Mouse (Mus musculus): ENCODE data around the gene Fbxl20.
A peak's percentile ranks its signal among the peaks of the same experiment; 100 is the strongest.
"Not testable (repeated sequence)": the region's sequence is repeated elsewhere in the genome, so short reads cannot be mapped to it uniquely, and the experiment has no call there.

The Fbxl20 gene

DNA sequence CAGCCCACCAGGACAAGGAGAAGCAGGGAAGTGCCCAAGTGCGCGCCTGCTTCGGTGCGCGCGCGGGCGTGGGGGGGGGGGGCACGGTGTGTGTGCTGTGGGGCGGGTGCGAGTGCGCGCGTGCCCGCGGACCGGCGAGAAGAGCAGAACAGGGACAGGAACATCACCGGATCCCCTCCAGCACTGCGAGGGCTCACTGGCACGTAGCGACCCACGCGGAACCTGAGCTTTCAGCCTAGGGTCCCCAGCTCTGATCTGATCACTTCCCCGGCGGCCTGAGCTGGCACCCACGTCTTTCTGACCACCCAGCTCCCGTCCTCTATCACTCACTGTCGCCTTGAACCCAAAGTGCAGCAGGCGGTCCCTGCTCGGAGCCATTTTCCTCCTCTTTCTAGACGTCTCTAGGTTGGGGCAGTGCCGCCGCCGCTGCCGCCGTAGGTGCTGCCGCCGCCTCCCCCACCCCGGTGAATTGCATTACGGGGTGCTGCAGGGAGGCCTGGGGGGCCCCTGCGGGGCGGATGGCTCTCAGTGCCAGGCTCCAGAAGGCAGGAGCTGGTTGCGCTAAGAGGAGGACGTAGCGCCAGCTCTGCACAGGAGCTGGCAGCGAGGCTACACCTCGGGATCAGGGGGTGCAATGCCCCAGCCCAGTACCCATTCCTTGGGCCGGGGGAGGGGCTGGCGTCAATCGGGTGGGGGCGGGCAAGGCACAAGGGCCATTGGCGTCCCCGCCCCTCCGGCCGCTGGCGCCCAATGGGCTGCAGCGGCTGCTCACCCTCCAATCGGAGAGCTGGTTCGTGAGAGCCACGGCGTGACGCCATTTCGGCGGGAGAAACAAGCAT lies at the start of gene Fbxl20:
Fbxl20 (minus strand) TSS at position 618 of the 839 bp plus-strand sequence.
- peak; percentile 79 to 94 for DNase-seq (ENCODE audit: low spot score in 2 of 2)

DNA sequence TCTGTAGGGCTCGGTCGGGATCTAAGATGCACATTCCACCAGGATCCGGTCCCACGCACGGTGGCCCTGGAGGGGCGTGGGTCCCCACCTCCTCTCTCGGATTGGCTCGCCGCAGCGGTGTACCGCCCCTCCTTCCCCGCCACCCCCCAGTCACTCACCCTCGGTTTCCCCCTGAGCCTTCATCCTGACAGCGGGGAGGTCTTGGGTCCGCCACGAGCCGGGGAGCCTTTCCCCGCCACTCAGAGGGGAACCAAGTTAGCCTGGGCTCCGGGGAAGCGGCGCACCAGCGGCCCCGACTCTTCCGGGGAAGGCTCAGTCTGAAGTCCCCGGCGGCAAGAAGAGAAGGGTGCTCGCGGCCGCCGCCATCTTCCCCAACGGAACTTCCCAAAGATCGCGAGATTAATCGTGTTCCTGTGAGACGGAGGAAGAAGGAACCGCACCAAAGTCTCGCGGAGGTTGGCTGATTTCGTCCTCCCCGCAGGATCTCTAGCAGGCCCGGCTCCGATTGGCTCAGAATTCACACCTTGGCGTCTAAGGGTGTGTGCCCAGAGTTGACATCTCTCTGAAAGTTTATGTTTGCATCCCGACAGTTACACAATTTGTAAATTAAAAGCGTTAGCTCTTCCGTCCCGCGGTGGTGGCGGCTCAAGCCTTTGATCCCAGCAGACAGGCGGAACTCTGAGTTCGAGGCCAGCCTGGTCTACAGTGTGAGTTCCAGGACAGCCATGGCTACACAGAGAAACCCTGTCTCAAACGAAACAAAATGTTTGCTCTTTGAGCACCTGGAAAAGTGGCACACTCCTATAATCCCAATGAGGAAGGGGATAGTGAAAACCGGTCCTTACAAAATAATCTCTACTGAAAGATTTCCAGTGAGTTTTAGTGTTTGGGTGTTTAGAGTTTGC lies 43.0 kb upstream of the Fbxl20 start, which contains the start of gene Med1:
Med1 (minus strand) TSS at position 393 of the 905 bp plus-strand sequence.
- DNase-seq (ENCODE audit: low spot score in 2 of 2): peak; percentile 83 to 93

DNA sequence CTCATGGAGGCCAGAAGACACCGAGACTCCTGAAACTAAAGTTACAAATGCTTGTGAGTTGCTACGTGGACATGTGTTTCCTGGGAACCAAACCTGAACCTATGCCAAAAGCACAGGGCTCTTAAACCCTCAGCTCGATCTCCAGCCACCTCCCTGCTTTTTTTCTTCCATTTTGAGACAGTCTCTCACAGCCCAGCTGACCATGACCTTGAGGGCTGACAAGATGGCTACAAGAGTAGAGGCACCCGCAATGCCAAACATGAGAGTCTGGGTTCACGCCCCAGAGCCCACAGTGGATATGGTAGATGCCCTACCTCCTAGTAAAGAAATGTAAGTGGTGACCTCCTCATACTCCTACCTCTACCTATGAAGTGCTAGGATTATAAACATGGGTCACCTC lies 40.6 kb upstream of the Fbxl20 start:
- no peak for DNase-seq (ENCODE audit: low spot score in 2 of 2)

DNA sequence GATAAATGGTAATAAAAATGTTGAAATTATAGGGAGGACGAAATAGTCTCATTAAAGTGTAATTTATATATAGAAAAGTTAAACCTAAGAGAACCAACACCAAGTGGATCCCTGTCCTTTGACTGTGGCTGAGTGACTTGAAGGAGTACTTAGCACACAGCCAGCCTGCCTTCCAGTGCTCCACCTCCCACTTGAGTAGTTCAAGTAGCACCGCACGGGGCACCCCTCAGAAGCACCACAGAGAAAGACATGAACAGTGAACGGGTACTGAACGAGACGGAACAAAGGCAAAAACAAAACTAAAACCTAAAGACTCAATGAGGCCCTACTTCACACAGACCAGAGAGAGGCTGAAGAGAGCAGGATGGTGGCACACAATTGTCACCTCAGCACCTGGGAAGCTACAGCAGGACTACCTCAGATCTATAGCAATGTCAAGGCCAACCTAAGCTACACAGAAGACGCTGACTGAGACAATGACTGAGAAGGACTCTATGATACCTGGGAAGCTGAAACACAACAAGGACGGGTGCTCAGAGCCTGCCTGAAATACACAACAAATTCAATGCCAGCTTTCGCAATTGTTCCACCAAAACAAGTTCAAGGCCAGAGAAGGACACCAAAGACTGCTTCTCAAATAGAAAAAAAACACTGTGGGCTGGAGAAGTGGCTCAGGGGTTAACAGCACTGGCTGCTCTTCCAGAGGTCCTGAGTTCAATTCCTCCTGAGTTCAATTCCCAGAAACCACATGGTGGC lies 37.6 kb upstream of the Fbxl20 start:
- DNase-seq (ENCODE audit: low spot score in 2 of 2): no peak

DNA sequence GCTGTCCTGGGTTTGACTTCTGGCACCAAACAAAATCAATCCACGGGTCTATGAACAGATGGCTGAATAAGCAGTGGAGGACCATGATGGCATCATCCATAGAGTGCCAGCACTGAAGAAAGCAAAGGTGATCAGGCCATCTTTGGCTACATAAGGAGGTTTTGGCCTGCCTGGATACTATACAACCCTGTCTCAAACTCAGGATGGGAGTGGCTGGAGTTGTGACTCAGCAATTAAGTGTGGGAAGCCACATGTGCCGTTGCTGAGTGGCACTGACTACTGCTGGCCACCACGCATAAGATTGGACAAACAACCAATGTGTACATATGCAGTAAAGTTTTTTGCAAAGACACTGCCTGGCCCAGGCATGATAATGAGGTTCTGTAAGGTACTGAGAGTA lies 31.9 kb upstream of the Fbxl20 start:
- not testable (repeated sequence) for DNase-seq (ENCODE audit: low spot score in 2 of 2)

DNA sequence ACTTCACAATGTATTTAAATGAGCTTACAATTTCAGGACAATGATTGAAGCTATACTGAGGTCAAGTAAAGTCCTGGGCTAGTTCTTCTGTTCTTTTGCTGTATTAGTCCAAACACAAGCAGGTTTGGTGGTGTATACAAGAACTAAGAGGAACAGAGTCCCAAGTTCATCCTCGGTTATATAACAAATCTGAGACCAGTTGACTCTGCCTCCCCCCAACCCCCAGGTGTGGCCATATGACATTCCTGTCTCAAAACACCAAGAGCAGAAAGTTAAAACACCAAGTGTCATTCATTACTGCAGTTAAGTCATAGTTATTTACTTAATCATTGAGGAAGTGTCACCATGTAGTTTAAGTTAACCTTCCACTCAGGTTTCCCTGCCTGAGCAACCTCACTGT lies 18.2 kb upstream of the Fbxl20 start:
- no peak for DNase-seq (ENCODE audit: low spot score in 2 of 2)

DNA sequence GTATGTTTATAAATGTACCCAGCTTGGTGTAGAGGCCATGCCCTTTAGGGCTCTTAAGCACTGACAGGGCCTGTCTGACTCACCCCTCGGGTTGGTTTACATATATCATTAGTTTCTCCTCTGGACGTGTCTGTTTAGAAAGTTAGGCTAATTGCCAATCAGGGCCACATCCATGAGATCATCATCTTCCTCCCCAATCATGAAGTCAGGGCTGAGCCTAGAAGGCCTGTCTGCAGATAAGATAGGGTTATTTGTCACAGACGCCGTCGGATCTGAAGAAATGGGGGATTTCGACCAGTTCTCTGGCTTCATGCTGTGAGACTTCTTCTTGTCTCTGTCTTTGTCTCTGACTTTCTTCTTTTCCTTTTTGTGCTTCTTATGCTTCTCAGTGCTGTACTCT lies 4.9 kb upstream of the Fbxl20 start:
- no peak for DNase-seq (ENCODE audit: low spot score in 2 of 2)

DNA sequence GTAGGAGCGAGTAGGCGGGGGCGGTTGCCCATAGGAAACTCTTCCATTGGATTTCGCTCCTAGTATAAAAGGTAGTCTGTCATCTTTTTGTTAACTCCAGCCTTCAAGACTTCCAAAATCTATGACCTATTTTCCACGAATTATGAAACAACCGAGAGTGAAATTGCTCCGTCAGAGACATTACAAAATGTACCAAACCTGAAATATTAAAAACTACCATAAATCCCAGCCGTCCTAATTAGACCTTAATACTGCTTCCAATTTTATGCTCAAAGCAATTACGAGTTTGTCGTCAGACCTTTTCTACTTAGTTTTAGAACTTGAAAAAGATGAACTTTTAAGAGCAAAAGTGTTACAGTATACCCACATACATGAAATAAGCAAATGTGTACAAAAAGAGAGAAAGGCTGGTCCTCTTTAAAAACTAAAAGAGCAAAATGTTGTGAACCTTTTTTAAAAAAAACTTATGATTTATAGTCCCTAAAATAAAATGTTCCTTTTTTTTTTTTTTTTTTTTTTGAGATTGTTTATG lies 488 bp upstream of the Fbxl20 start:
- no peak for DNase-seq (ENCODE audit: low spot score in 2 of 2)

DNA sequence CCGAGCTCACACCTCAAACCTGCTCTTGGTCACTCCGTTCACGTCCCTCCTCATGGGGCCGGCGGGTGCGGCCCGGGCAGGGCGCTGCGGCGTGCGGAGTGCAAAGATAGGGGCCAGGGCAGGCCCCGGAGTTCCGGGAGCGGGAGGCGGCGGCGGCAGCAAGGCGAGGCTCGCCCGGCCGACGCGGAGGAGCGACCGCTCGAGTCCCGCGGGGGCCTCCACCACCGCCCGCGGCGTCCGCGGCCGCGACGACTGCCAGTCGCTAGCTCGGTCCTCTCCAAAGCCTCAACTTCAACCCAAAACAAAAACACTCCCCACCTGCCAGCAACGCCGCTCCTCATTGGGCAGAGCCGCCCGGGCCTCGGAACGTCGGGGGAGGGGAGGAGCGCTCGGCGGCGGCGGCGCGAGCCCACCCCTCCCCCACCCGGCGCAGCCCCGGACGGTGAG lies 876 bp downstream of the Fbxl20 start:
- DNase-seq (ENCODE audit: low spot score in 2 of 2): peak; percentile 87 to 91

DNA sequence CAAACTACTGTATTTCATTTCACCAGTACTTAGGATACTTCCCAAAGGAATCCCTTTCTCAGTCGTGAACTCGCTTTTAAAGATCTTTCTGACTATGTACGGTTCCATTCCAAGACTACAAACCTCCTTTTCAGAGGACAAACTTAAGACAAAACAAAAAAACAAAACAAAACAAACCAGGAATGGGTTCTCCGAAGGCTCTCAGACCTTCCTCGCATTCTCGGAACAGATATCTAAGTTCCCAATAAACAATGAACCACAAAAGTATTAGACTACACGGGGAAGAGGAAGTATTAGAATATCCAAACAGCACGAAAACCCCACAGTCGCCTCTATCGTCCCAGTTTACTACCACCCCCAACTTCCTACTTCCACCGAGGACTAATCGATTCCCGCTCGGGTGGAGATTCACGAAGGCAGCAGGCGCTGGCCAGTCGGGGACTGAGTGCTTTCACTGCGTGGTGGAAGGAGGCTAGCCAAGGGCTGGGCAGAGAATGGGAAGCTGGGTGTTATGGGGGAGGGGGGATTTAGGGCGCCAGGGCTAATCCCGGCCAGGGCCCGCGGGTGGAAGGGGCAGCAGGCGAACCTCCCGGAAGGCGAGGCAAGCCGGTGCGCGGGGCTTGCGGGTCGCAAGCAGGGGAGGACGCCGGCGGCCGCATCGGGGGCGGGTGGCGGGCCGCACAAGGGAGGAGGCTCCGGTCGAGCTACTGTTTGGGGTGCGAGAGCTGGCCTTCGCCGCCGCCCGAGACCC lies 1.5 kb downstream of the Fbxl20 start:
- no peak for DNase-seq (ENCODE audit: low spot score in 2 of 2)

DNA sequence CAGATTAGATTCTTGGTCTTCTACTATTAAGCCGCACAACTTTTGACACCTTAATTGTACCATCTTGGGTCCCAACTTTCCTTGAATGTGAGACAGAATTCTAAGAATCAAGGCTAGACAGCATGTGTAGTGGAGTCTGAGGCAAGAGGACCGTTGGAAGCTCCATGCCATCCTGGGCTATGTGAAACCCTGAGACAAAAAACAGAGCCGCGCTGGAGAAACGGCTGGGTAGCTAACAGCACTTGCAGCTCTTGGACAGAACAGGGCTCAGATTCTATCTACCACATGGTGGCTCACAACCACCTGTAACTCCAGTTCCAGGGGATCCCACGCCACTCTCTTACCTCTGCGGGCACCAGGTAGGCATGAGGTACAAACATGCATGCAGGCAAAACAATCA lies 4.3 kb downstream of the Fbxl20 start:
- no peak for DNase-seq (ENCODE audit: low spot score in 2 of 2)

DNA sequence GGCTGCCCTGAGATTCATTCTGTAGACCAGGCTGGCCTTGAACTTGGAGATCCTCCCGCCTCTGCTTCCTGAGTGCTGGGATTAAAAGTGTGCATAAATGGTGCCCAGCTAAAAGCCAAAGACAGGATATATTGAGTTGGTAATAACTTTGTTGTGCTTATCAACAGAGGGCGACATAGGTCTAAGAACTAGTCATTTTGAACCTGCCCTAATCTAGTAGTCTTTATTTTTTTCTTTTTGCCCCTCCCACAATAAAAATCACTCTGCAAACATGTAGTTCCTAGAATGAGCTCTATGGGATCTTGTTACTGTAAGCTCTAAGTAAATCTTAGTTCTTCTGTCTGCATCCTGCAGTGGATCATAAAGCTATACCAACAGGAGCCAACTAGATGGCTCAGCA lies 7.7 kb downstream of the Fbxl20 start:
- no peak for DNase-seq (ENCODE audit: low spot score in 2 of 2)

DNA sequence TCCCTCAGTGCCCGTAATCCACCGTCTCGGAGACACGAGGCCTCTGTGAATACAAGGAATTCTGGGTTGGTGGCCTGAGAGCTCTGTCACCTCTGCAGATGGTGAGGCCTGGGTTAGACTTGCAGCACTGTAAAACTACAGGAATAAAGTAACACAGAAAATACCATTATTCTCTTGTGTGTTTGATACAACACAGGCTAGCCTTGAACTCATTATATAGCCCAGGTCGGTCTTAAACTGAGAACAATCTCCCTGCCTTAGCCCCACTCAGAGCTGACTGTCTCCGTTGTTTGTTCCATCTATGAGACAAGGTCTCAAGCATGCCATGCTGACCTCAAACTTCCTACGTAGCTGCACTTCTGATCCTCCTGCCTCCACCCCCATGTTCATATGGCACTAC lies 11.3 kb downstream of the Fbxl20 start:
- DNase-seq (ENCODE audit: low spot score in 2 of 2): no peak

DNA sequence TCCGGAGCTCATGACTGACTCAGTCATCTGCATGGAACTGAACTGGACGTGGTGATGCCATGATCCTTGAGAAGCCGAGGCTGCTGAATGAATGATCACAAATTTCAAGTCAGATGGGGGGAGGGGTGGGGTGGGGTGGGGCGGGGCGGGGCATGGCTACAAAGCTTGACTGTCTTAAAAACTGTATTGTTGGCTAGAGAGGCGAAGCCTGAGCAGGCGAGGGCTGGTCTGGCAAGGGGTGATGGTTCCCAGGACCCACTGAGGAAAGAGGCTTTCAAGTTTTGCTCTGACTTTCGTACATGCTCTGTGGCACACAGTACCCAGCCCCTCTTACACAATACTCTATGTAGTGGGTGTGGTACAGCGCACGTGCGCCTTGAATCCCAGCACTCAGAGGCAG lies 12.4 kb downstream of the Fbxl20 start:
- no peak for DNase-seq (ENCODE audit: low spot score in 2 of 2)

DNA sequence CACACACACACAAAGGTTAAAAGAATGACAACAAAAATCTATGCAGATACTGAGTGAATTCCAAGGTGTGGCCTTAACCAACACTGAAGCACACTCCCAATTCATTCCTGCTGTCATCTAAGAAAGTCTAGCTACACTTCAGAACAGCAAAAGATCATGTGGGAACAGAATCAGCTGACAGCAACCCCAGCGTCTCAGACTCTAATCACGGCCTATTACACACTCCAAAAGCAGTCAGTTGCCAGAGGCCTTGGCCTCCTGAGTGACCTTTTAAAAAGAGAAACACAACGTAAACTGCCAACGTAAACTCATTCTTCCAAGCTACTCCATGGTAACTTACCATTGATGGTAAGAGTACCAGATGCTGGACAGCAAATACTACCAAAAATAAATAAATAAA lies 15.3 kb downstream of the Fbxl20 start:
- DNase-seq (ENCODE audit: low spot score in 2 of 2): no peak

DNA sequence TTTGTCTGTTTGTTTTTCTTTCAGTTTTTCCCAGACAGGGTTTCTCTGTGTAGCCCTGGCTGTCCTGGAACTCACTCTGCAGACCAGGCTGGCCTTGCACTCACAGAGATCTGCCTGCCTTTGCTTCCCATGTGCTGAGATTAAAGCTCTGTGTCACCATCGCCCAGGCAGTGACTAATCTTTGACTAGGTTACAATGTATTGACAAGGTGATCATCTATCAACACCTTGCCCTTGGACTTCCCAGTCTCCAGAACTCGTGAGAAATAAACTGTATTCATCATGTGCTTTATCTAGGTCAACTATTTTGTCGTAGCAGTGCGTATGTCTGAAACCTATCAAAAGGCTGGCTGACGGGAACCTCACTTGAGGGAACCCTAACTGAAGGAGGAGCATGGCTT lies 26.8 kb downstream of the Fbxl20 start:
- no peak for DNase-seq (ENCODE audit: low spot score in 2 of 2)

DNA sequence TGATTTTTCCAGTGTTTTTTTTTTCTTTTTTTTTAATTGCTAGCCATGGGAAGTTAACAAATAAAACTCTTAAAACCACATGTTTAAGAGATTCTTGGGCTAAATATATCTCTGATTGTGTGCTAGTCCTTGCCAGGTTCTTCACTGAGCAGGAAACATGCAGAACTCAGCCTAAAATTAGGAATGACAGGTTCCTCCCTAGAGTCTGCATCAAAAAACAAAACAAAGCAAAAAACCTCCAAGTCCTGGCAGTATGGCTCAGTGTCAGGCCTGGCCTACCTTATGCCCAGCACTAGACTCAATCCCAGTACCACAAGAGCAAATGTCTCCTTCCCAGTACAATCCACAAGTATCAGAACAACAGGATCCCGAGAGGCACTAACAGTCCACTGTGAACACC lies 35.8 kb downstream of the Fbxl20 start:
- DNase-seq (ENCODE audit: low spot score in 2 of 2): no peak

DNA sequence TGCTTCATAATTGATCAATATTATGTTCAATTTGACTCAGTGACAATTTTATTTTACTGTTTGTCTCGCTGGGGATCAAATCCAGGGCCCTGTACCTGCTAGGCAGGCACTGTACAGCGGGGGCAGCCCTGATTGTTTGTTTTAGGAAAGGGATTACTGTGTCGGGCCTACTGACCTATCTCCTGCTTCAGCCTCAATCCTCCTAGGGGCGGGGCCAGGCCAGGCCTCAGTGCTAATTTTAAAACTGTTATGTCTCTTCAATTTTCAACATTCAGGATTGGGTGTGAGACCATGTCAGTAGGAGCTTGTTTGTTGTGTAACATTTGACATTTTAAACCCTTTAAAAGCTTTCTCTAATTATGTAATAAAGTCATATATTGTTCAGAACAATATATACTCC lies 36.7 kb downstream of the Fbxl20 start:
- DNase-seq (ENCODE audit: low spot score in 2 of 2): no peak

DNA sequence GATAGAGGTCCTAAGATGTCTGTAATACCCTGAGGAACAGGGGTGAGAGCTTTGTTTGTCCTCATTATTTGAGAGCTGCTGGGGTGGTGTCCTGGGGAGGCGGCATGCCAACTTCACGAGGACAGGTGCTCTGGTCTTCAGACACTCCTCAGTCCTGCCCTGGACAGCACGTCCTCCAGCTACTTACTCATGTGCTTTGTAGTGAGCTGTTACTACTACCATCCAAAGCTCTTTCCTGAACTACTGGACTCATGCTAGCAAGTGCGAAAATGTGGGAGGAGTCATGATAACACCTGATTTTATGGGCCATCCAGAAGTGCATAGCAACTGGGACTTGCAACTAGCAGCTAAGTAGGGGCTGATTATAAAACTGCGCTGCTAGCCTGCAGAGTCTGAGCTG lies 40.5 kb downstream of the Fbxl20 start:
- DNase-seq (ENCODE audit: low spot score in 2 of 2): no peak

DNA sequence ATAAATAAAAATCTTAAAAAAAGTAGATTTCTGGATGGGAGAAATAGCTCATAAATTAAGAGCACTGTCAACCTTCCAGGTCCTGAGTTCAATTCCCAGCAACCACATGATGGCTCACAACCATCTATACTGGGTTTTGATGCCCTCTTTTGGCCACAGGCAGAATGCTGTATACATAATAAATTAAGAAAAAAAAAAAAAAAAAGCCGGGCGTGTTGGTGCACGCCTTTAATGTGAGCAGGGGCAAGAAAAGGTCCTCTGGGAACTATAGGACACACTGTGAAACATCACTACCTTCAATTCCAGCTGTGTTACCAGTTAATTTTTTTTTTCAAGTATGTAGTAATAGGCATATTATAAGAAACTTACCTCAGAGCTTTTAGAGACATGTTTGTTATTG lies 48.9 kb downstream of the Fbxl20 start:
- no peak for DNase-seq (ENCODE audit: low spot score in 2 of 2)

DNA sequence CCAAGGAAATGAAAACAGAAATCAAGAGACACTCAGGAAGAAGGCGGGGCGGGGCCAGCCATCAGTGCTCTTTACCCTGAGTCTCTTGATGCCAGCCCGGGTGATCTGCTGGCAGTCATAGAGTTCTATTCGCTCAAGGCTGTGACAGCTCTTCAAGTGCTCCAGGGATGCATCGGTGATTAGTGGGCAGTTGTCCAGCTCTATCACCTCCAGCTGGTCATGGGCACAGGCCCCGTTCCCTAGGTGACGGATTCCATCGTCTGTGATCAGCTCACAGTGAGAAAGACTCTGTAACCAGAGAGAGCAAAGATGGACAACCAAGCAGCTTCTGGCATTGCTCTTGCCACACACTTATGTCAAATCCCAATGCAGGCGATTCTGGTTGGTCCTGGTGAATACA lies 59.6 kb downstream of the Fbxl20 start:
- DNase-seq (ENCODE audit: low spot score in 2 of 2): no peak

Data from spleen, postnatal 10 days (tissue).